Mouse (Mus musculus) frontal cortex, postnatal 25 days (tissue): ENCODE results near the gene Prune2.

Source experiments
- DNase-seq, 2 experiments: peaks; one replicate each; pipeline ENCODE4 v3.0.0; 2022; ENCODE audit warnings: low spot score in 2 of 2

Prune2 gene

GRCm38 (mm10) chr19:17263679-17264370, 307.9 kb downstream of the Prune2 start:
- no peak for DNase-seq

- no peak for DNase-seq
These were observed 308.7 kb downstream of the Prune2 start for GRCm38 (mm10) chr19:17264481-17265196.

GRCm38 (mm10) chr19:17268669-17269068, 312.8 kb downstream of the Prune2 start:
- DNase-seq: no peak

GRCm38 (mm10) chr19:17271179-17271622, 315.3 kb downstream of the Prune2 start:
- DNase-seq: no peak

GRCm38 (mm10) chr19:17272988-17273387, 317.1 kb downstream of the Prune2 start:
- no peak for DNase-seq
